In the genomic region with DNA sequence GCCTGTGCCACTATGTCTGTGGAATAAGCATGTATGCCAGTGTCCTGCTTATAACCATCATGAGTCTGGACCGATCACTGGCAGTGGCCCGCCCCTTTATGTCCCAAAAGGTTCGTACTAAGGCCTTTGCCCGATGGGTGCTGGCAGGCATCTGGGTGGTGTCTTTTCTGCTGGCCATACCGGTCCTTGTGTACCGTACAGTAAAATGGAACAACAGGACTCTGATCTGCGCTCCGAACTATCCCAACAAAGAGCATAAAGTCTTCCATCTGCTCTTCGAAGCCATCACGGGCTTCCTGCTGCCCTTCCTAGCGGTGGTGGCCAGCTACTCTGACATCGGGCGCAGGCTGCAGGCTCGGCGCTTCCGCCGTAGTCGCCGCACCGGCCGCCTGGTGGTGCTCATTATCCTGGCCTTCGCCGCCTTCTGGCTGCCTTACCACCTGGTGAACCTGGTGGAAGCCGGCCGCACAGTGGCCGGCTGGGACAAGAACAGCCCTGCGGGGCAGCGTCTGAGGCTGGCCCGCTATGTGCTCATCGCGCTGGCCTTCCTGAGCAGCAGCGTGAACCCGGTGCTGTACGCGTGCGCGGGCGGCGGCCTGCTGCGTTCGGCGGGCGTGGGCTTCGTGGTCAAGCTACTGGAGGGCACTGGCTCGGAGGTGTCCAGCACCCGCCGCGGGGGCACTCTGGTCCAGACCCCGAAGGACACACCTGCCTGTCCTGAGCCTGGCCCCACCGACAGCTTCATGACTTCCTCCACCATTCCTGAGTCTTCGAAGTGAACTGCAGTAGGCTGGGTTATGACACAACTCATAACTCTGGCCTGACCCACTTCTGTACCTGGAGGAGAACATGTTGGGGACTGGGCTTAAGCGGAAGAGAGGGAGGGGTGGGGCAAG, we compare ENCODE assay signal across 8 mouse cellular contexts. TPM values are rescaled to one million over a fixed set of nuclear protein-coding genes. Genes with fewer than 3 reads are reported as not detected.
DNase-seq lines count a peak whose midpoint lies in the region; ATAC-seq and TF ChIP-seq lines count a peak whose summit lies in the region.

No protein-coding gene starts in this region.

- WGBS in heart, embryonic 12.5 days = 12% methylated on average over 52 of the region's 52 CpGs
- WGBS in lung, embryonic 16.5 days = 14% methylated on average over 52 of the region's 52 CpGs

- TF ChIP-seq POLR2A in cortical plate, adult 2 months (IDR thresholded peaks at IDR 0.05; ENCODE audit: extremely low read depth, insufficient read depth, low read length) = no peak

- H3K4me3 ChIP-seq in cortical plate, adult 2 months (ENCODE audit: insufficient read depth, low read length) = 0 out of 2 replicates have a peak overlapping the region, but pooled peaks have one; percentile 8
- H3K4me3 ChIP-seq in heart, embryonic 12.5 days = peak overlapping the region; percentile 42
- peak overlapping the region; percentile 34 for H3K4me3 ChIP-seq in lung, embryonic 16.5 days (ENCODE audit: low read length)

- H3K27ac ChIP-seq in cortical plate, adult 2 months (ENCODE audit: insufficient read depth, low read length) = no peak overlapping the region
- no peak overlapping the region for H3K27ac ChIP-seq in heart, embryonic 12.5 days (ENCODE audit: poor library complexity, severe bottlenecking)
- H3K27ac ChIP-seq in lung, embryonic 16.5 days (ENCODE audit: low read length) = no peak overlapping the region

- H3K36me3 ChIP-seq in heart, embryonic 12.5 days = 0 out of 2 replicates have a peak, but pooled peaks cover 4% of the 10 kb centered on the region
- no peaks in the 10 kb centered on the region for H3K36me3 ChIP-seq in lung, embryonic 16.5 days (ENCODE audit: control insufficient read depth, insufficient read depth, low read length)

- peak overlapping the region; percentile 68 for H3K9ac ChIP-seq in heart, embryonic 12.5 days
- peak overlapping the region; percentile 63 for H3K9ac ChIP-seq in lung, embryonic 16.5 days (ENCODE audit: low read length)

- TF ChIP-seq CTCF in cortical plate, adult 2 months (IDR thresholded peaks at IDR 0.05; ENCODE audit: extremely low read depth, insufficient read depth, low read length) = no peak

- peak; percentile 45 to 57 for DNase-seq in urinary bladder, adult 18-20 months (ENCODE audit: low spot score in 2 of 2)
- DNase-seq in urinary bladder, postnatal 10 days (ENCODE audit: low spot score) = no peak
- DNase-seq in kidney, adult 9 months = peak; percentile 79
- peak; percentile 68 for DNase-seq in retina, embryonic 14.5 days (ENCODE audit: low spot score)
- no peak for DNase-seq in thymus, postnatal 25 days

- no peaks in the 10 kb centered on the region for H3K4me1 ChIP-seq in cortical plate, adult 2 months (ENCODE audit: control insufficient read depth, insufficient read depth, low read length)
- peaks cover 22% of the 10 kb centered on the region for H3K4me1 ChIP-seq in heart, embryonic 12.5 days (replicated peaks)
- peaks cover 10% of the 10 kb centered on the region for H3K4me1 ChIP-seq in lung, embryonic 16.5 days (replicated peaks; ENCODE audit: control insufficient read depth, insufficient read depth, low read length)

- no peaks in the 10 kb centered on the region for H3K9me3 ChIP-seq in heart, embryonic 12.5 days (replicated peaks)
- no peaks in the 10 kb centered on the region for H3K9me3 ChIP-seq in lung, embryonic 16.5 days (ENCODE audit: control insufficient read depth, low read length)

- H3K4me2 ChIP-seq in heart, embryonic 12.5 days = peak overlapping the region; percentile 80
- peak overlapping the region; percentile 55 for H3K4me2 ChIP-seq in lung, embryonic 16.5 days (ENCODE audit: low read depth, low read length)

- ATAC-seq in heart, embryonic 12.5 days (ENCODE audit: insufficient number of reproducible peaks, low FRiP score) = peak; percentile 41; the same call in 1 of the 2 replicates
- ATAC-seq in lung, embryonic 16.5 days (ENCODE audit: low read depth) = peak; percentile 62

- peaks cover 44% of the 10 kb centered on the region for H3K27me3 ChIP-seq in heart, embryonic 12.5 days (replicated peaks)
- H3K27me3 ChIP-seq in lung, embryonic 16.5 days (ENCODE audit: control insufficient read depth, insufficient read depth, low read depth, low read length) = peaks cover 9% of the 10 kb centered on the region; the same call in 1 of the 2 replicates

RNA-seq across cellular contexts. Expression of a gene that starts 2.0 kb away (rescaled TPM):
- 0.25 and 0.45 TPM in 2 replicates for polyA plus RNA-seq in cortical plate, adult 2 months (2012; rRNA removed)
- 0.49 and 0.76 TPM in 2 replicates for polyA plus RNA-seq in heart, embryonic 12.5 days (2016; fragmentation: Nextera tagmentation; extraction: Ambion mirVana)
- 2.6 and 3.5 TPM in 2 replicates for polyA plus RNA-seq in lung, embryonic 16.5 days (2015; fragmentation: Nextera tagmentation; extraction: Ambion mirVana)

RNA-seq across cellular contexts. Expression of a gene that starts 6.5 kb away (rescaled TPM):
- polyA plus RNA-seq in cortical plate, adult 2 months (2012; rRNA removed) = 0.15 and 0.17 TPM in 2 replicates
- polyA plus RNA-seq in heart, embryonic 12.5 days (2016; fragmentation: Nextera tagmentation; extraction: Ambion mirVana) = 0.49 and 0.54 TPM in 2 replicates
- 0.20 and 0.23 TPM in 2 replicates for polyA plus RNA-seq in lung, embryonic 16.5 days (2015; fragmentation: Nextera tagmentation; extraction: Ambion mirVana)

RNA-seq across cellular contexts. Expression of a gene that starts 9.5 kb away (rescaled TPM):
- polyA plus RNA-seq in cortical plate, adult 2 months (2012; rRNA removed) = 16.9 and 18.2 TPM in 2 replicates
- polyA plus RNA-seq in heart, embryonic 12.5 days (2016; fragmentation: Nextera tagmentation; extraction: Ambion mirVana) = 1.0 and 1.2 TPM in 2 replicates
- polyA plus RNA-seq in lung, embryonic 16.5 days (2015; fragmentation: Nextera tagmentation; extraction: Ambion mirVana) = 1.0 and 1.5 TPM in 2 replicates

RNA-seq across cellular contexts. Expression of a gene that starts 16.1 kb away (rescaled TPM):
- 3.4 and 4.4 TPM in 2 replicates for polyA plus RNA-seq in cortical plate, adult 2 months (2012; rRNA removed)
- polyA plus RNA-seq in heart, embryonic 12.5 days (2016; fragmentation: Nextera tagmentation; extraction: Ambion mirVana) = 24.4 and 26.2 TPM in 2 replicates
- 20.0 and 20.8 TPM in 2 replicates for polyA plus RNA-seq in lung, embryonic 16.5 days (2015; fragmentation: Nextera tagmentation; extraction: Ambion mirVana)

RNA-seq across cellular contexts. Expression of a gene that starts 20.9 kb away (rescaled TPM):
- polyA plus RNA-seq in cortical plate, adult 2 months (2012; rRNA removed) = 0.66 and 1.0 TPM in 2 replicates
- 19.7 and 20.3 TPM in 2 replicates for polyA plus RNA-seq in heart, embryonic 12.5 days (2016; fragmentation: Nextera tagmentation; extraction: Ambion mirVana)
- 38.9 and 40.8 TPM in 2 replicates for polyA plus RNA-seq in lung, embryonic 16.5 days (2015; fragmentation: Nextera tagmentation; extraction: Ambion mirVana)

Comparison
In these comparisons a context has a peak if more than half of its experiments do, and no peak if none do; other contexts are left out.
1. DNase-seq: peak in urinary bladder, adult 18-20 months (2 of 2), kidney, adult 9 months (single experiment) and retina, embryonic 14.5 days (single experiment); none in urinary bladder, postnatal 10 days (single experiment) and thymus, postnatal 25 days (single experiment).
2. Peak in every context shown above with its lines, with median percentiles within 50 percentile points of each other: H3K4me3 ChIP-seq.